Mouse (Mus musculus) forebrain, embryonic 12.5 days (tissue): Measurements from ENCODE around the gene Gm28047. TPM values are rescaled to one million over a fixed set of nuclear protein-coding genes. Genes with fewer than 3 reads are reported as not detected.

ENCODE experiments used
- ATAC-seq: fragments of 200-750 bp; cut with Nextera tagmentation; 2 replicates; pipeline ENCODE4 v1.8.0; 2017; ENCODE audit warnings: moderate TSS enrichment; ENCODE audit not compliant: low FRiP score
- H3K27ac ChIP-seq: fragments of 300-500 bp; sonication (generic); 2 replicates; pipeline ENCODE4 v1.5.1; 2016; ENCODE audit warnings: mild to moderate bottlenecking
- H3K27me3 ChIP-seq: fragments of 300-500 bp; sonication (generic); 2 replicates; pipeline ENCODE4 v1.6.1; 2016; ENCODE audit warnings: mild to moderate bottlenecking
- H3K36me3 ChIP-seq: fragments of 300-500 bp; sonication (generic); replicated peaks from 2 replicates; pipeline ENCODE4 v1.6.1; 2016; ENCODE audit warnings: mild to moderate bottlenecking
- H3K4me1 ChIP-seq: fragments of 300-500 bp; sonication (generic); 2 replicates; pipeline ENCODE4 v1.6.1; 2016
- H3K4me2 ChIP-seq: fragments of 300-500 bp; sonication (generic); 2 replicates; pipeline ENCODE4 v1.6.1; 2016; ENCODE audit warnings: mild to moderate bottlenecking, moderate library complexity
- H3K4me3 ChIP-seq: fragments of 300-500 bp; sonication (generic); replicated peaks from 2 replicates; pipeline ENCODE4 v1.5.1; 2016; ENCODE audit warnings: mild to moderate bottlenecking
- H3K9ac ChIP-seq: fragments of 300-500 bp; sonication (generic); 2 replicates; pipeline ENCODE4 v1.6.1; 2016; ENCODE audit warnings: mild to moderate bottlenecking
- H3K9me3 ChIP-seq: fragments of 300-500 bp; sonication (generic); 2 replicates; pipeline ENCODE4 v1.6.1; 2016
- WGBS: fragments of 180-500 bp; shearing (Covaris S2); methylation state at CpG from one replicate; pipeline ENCODE4 v1.1.7; 2016; 5-methylcytosine and 5-hydroxymethylcytosine counted together
- microRNA counts: library from miRNA; unstranded; fragments of <30 nt; microRNA quantifications from one replicate; lab custom pipeline; 2017
- microRNA-seq: library from miRNA; unstranded; fragments of <30 nt; microRNA quantifications from one replicate; pipeline ENCODE4, GENCODE M21; 2017
- polyA plus RNA-seq: library from polyadenylated mRNA; unstranded; fragments of >200 nt; fragmentation: Nextera tagmentation; extraction: Ambion mirVana; gene quantifications from 2 replicates; pipeline ENCODE4 v1.2.1, GENCODE M21; 2016

Gene Gm28047
- polyA plus RNA-seq, 1 experiment from 2014 or later: not detected

GRCm38 (mm10) chr15:102499370-102499769, 125.5 kb downstream of the Gm28047 start:
- Histone ChIP-seq H3K4me1 (no peaks in the 10 kb centered on the region), H3K4me3 (no peak overlapping the region), H3K4me2 (no peak overlapping the region), H3K36me3 (peaks cover 94% of the 10 kb centered on the region), H3K9ac (no peak overlapping the region), H3K9me3 (no peaks in the 10 kb centered on the region), H3K27me3 (no peaks in the 10 kb centered on the region), H3K27ac (no peak overlapping the region)
- 77% methylated on average over 3 of the region's 3 CpGs for WGBS
- no peak for ATAC-seq

- Histone ChIP-seq H3K27ac (no peak overlapping the region), H3K9me3 (no peaks in the 10 kb centered on the region), H3K36me3 (peaks cover 93% of the 10 kb centered on the region), H3K9ac (no peak overlapping the region), H3K4me1 (no peaks in the 10 kb centered on the region), H3K4me3 (no peak overlapping the region), H3K4me2 (no peak overlapping the region), H3K27me3 (no peaks in the 10 kb centered on the region)
- no peak for ATAC-seq
- WGBS: 86% methylated on average over 3 of the region's 3 CpGs
Observed at GRCm38 (mm10) chr15:102498322-102498721, 126.5 kb downstream of the Gm28047 start.

GRCm38 (mm10) chr15:102487664-102488063, 137.2 kb downstream of the Gm28047 start:
- no peaks in the 10 kb centered on the region for H3K27me3 ChIP-seq
- H3K27ac ChIP-seq: no peak overlapping the region
- no peak overlapping the region for H3K9ac ChIP-seq
- H3K9me3 ChIP-seq: no peaks in the 10 kb centered on the region
- 97% methylated on average over 1 of the region's 1 CpGs for WGBS
- peaks cover 88% of the 10 kb centered on the region for H3K36me3 ChIP-seq
- no peaks in the 10 kb centered on the region for H3K4me1 ChIP-seq
- no peak for ATAC-seq
- H3K4me2 ChIP-seq: no peak overlapping the region
- no peak overlapping the region for H3K4me3 ChIP-seq

DNA sequence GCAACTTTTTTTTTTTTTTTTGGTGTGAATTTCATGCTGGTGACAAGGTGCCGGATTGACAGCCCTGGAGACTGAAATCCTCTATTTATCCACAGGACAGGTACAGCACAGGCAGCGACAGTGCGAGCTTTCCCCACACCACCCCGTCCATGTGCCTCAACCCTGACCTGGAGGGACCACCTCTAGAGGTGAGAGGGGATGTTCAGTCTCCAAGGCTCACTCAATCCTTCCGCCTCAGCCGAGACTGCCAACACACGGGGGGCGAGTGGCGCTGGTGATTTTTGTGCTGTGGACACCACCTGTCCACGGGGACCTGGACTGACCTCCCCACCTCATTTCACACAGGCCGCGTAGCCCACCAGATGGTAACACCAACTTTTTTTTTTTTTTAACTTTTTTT, 139.0 kb downstream of the Gm28047 start:
- no peak overlapping the region for H3K4me2 ChIP-seq
- no peak overlapping the region for H3K27ac ChIP-seq
- 93% methylated on average over 12 of the region's 12 CpGs for WGBS
- no peaks in the 10 kb centered on the region for H3K4me1 ChIP-seq
- no peaks in the 10 kb centered on the region for H3K9me3 ChIP-seq
- H3K4me3 ChIP-seq: no peak overlapping the region
- H3K9ac ChIP-seq: no peak overlapping the region
- ATAC-seq: no peak
- peaks cover 86% of the 10 kb centered on the region for H3K36me3 ChIP-seq
- H3K27me3 ChIP-seq: no peaks in the 10 kb centered on the region

GRCm38 (mm10) chr15:102483136-102483535, 141.7 kb downstream of the Gm28047 start:
- no peak overlapping the region for H3K9ac ChIP-seq
- WGBS: 98% methylated on average over 3 of the region's 3 CpGs
- H3K27ac ChIP-seq: no peak overlapping the region
- no peak overlapping the region for H3K4me3 ChIP-seq
- H3K27me3 ChIP-seq: no peaks in the 10 kb centered on the region
- H3K4me2 ChIP-seq: no peak overlapping the region
- ATAC-seq: no peak
- no peaks in the 10 kb centered on the region for H3K9me3 ChIP-seq
- peaks cover 84% of the 10 kb centered on the region for H3K36me3 ChIP-seq
- H3K4me1 ChIP-seq: no peaks in the 10 kb centered on the region

DNA sequence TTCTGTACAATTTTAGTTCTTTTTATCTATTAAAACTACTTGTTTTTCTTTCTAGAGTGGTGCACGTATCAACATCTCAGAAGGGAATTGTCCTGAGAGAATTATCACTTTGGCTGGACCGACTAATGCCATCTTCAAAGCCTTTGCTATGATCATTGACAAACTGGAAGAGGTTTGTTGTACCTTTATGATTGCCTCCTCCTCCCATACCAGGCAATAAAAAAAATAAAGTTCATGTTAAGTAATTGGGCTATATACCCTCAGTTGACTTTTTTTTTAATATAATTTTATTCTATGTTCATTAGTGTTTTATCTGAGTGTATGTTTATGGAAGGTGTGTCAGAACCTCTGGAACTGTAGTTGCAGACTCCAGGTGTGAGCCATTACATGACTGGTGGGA, 150.3 kb downstream of the Gm28047 start:
- Histone ChIP-seq H3K4me1 (peaks cover 12% of the 10 kb centered on the region), H3K27ac (no peak overlapping the region), H3K4me3 (no peak overlapping the region), H3K9me3 (no peaks in the 10 kb centered on the region), H3K4me2 (no peak overlapping the region), H3K36me3 (peaks cover 54% of the 10 kb centered on the region), H3K9ac (no peak overlapping the region), H3K27me3 (no peaks in the 10 kb centered on the region)
- 98% methylated on average over 2 of the region's 2 CpGs for WGBS
- no peak for ATAC-seq

MicroRNAs encoded within 50 kb of the gene (microRNA counts, 519-probe panel; counts per million panel counts)
- microRNA mmu-miR-688 (lab: Ali Mortazavi, UCI): not detected

Small RNA genes lying within 50 kb of the gene (microRNA-seq; reads per million reads assigned to microRNA genes)
- not detected for gene Mir688

Other genes with a start within 250 kb of the Gm28047 start
- gene Sp1, start 218.9 kb downstream of the Gm28047 start, polyA plus RNA-seq: 10.8 and 11.2 TPM in 2 replicates
- 0.22 TPM in 2 replicates for gene Amhr2, start 179.7 kb downstream of the Gm28047 start, polyA plus RNA-seq
- 82.9 and 86.9 TPM in 2 replicates for gene Prr13, start 166.0 kb downstream of the Gm28047 start, polyA plus RNA-seq
- 191 and 192 TPM in 2 replicates for gene Pcbp2, start 154.5 kb downstream of the Gm28047 start, polyA plus RNA-seq
- 3.9 and 7.9 TPM in 2 replicates for gene Gm10337, start 121.3 kb downstream of the Gm28047 start, polyA plus RNA-seq
- 39.4 and 40.1 TPM in 2 replicates for gene Map3k12, start 108.0 kb downstream of the Gm28047 start, polyA plus RNA-seq
- 91.9 and 93.5 TPM in 2 replicates for gene Tarbp2, start 106.9 kb downstream of the Gm28047 start, polyA plus RNA-seq
- 2.7 and 2.9 TPM in 2 replicates for gene Npff, start 100.1 kb downstream of the Gm28047 start, polyA plus RNA-seq
- gene Atf7, start 397 bp upstream of the Gm28047 start, polyA plus RNA-seq: 21.6 and 22.7 TPM in 2 replicates
- gene Atp5g2, start 47.3 kb upstream of the Gm28047 start, polyA plus RNA-seq: 67.4 and 67.5 TPM in 2 replicates
- 38.8 and 42.7 TPM in 2 replicates for gene Calcoco1, start 97.1 kb upstream of the Gm28047 start, polyA plus RNA-seq